Mouse (Mus musculus) midbrain, postnatal 0 days (tissue): ENCODE data around the gene Myo1f. TPM values are rescaled to one million over a fixed set of nuclear protein-coding genes. Genes with fewer than 3 reads are reported as not detected.

Source experiments
- ATAC-seq: fragments of 200-750 bp; cut with Nextera tagmentation; 2 replicates; pipeline ENCODE4 v1.8.0; 2017; ENCODE audit warnings: moderate number of reproducible peaks, mild to moderate bottlenecking, moderate TSS enrichment, moderate library complexity; ENCODE audit not compliant: low FRiP score
- DNase-seq: peaks from one replicate; pipeline ENCODE4 v3.0.0-alpha.2; 2015; ENCODE audit warnings: low spot score
- H3K27ac ChIP-seq: fragments of 300-500 bp; sonication (generic); 2 replicates; pipeline ENCODE4 v1.5.1; 2014; ENCODE audit warnings: low read depth, mild to moderate bottlenecking, low read length, mixed read lengths
- H3K27me3 ChIP-seq: fragments of 300-500 bp; sonication (generic); 2 replicates; pipeline ENCODE4 v1.6.1; 2014; ENCODE audit warnings: low read length, control low read depth, mixed read lengths; ENCODE audit not compliant: insufficient read depth
- H3K36me3 ChIP-seq: fragments of 300-500 bp; sonication (generic); 2 replicates; pipeline ENCODE4 v1.6.1; 2014; ENCODE audit warnings: low read length, control low read depth, mixed read lengths; ENCODE audit not compliant: insufficient read depth
- H3K4me1 ChIP-seq: fragments of 300-500 bp; sonication (generic); 2 replicates; pipeline ENCODE4 v1.6.1; 2014; ENCODE audit warnings: mild to moderate bottlenecking, control low read depth, antibody characterized with exemption, low read length, mixed read lengths; ENCODE audit not compliant: insufficient read depth
- H3K4me2 ChIP-seq: fragments of 300-500 bp; sonication (generic); 2 replicates; pipeline ENCODE4 v1.6.1; 2014; ENCODE audit warnings: low read depth, mild to moderate bottlenecking, low read length, mixed read lengths; ENCODE audit not compliant: poor library complexity, severe bottlenecking
- H3K4me3 ChIP-seq: fragments of 300-500 bp; sonication (generic); 2 replicates; pipeline ENCODE4 v1.5.1; 2014; ENCODE audit warnings: low read depth, mild to moderate bottlenecking, low read length, moderate library complexity
- H3K9ac ChIP-seq: fragments of 300-500 bp; sonication (generic); replicated peaks from 2 replicates; pipeline ENCODE4 v1.6.1; 2014; ENCODE audit warnings: mild to moderate bottlenecking, low read length, moderate library complexity, mixed read lengths; ENCODE audit not compliant: poor library complexity, severe bottlenecking
- H3K9me3 ChIP-seq: fragments of 300-500 bp; sonication (generic); 2 replicates; pipeline ENCODE4 v1.6.1; 2016; ENCODE audit warnings: low read length, control low read depth
- CTCF ChIP-seq: IDR thresholded peaks from 2 replicates; pipeline ENCODE4 v1.5.1; 2016; ENCODE audit warnings: antibody characterized with exemption, mild to moderate bottlenecking
- WGBS: fragments of 180-500 bp; shearing (Covaris S2); extraction: QIAGEN DNeasy Blood & Tissue Kit; methylation state at CpG from one replicate; pipeline ENCODE4 v1.1.7; 2014; 5-methylcytosine and 5-hydroxymethylcytosine counted together
- polyA plus RNA-seq: library from polyadenylated mRNA; unstranded; fragments of >200 nt; fragmentation: Nextera tagmentation; extraction: Ambion mirVana; gene quantifications from 2 replicates; pipeline ENCODE4 v1.2.1, GENCODE M21; 2015
- total RNA-seq: library from RNA; depleted of rRNA; stranded (reverse); fragments of >200 nt; gene quantifications from 2 replicates; pipeline ENCODE4 v1.2.3, GENCODE M21; 2014

Myo1f gene
- total and polyA plus RNA-seq, 2 experiments from 2014 or later = 1.2 to 1.3 TPM

DNA sequence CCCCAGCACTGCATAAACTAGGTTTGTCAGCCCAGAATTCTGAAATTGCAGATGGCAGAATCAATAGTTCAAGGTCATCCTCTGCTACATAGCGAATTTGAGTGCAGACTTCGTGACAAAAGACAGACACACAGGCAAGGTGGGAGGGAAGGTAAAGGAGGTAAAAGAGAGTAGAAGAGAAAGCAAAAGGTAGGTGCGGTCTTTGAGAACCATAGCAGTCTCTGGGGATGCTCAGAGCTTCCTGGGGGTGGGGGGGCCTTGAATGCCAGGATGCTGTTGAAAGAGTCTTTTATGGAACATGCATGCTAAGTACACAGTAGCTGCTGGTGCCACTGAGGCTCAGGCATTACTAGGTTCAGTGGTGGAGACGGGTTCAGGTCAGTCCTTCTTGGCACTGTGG lies 2.4 kb downstream of the Myo1f start:
- Histone ChIP-seq H3K36me3 (no peaks in the 10 kb centered on the region), H3K4me1 (no peaks in the 10 kb centered on the region), H3K27me3 (no peaks in the 10 kb centered on the region), H3K9me3 (no peaks in the 10 kb centered on the region), H3K4me2 (no peak overlapping the region), H3K9ac (no peak overlapping the region), H3K27ac (no peak overlapping the region), H3K4me3 (no peak overlapping the region)
- WGBS = 76% methylated on average over 4 of the region's 4 CpGs
- ATAC-seq (no peak), DNase-seq (no peak)
- no peak for TF ChIP-seq CTCF

DNA sequence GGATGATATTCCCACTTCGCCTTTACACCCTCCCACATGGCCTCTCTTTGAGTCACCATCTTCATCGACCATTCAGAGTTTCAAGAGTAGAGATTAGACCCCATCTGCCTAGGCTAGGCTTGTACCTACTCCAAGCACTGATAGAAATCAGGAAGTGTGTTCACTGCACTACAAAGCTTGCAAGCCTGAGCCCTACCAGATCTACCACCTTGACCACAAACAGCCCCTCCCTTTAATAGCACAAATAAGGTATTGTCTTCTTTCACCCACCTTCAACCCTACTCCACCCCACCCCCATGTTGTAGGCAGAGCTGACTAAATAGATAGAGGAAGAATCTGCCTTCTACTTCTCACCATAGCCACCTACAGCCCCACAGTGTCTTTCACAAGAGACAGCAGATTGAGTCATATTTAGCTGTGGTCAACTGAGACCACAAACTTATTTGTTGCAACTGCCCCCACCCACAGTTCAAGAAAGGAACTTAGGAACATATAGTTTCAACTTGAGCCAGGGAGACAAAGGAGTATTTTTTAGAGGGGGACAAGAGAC lies 8.1 kb downstream of the Myo1f start:
- ATAC-seq = no peak
- no peak overlapping the region for H3K4me2 ChIP-seq
- no peaks in the 10 kb centered on the region for H3K4me1 ChIP-seq
- 78% methylated on average over 2 of the region's 2 CpGs for WGBS
- DNase-seq = no peak
- no peak overlapping the region for H3K4me3 ChIP-seq
- H3K9ac ChIP-seq = no peak overlapping the region
- H3K36me3 ChIP-seq = no peaks in the 10 kb centered on the region
- no peaks in the 10 kb centered on the region for H3K9me3 ChIP-seq
- no peaks in the 10 kb centered on the region for H3K27me3 ChIP-seq
- no peak for TF ChIP-seq CTCF
- H3K27ac ChIP-seq = no peak overlapping the region

DNA sequence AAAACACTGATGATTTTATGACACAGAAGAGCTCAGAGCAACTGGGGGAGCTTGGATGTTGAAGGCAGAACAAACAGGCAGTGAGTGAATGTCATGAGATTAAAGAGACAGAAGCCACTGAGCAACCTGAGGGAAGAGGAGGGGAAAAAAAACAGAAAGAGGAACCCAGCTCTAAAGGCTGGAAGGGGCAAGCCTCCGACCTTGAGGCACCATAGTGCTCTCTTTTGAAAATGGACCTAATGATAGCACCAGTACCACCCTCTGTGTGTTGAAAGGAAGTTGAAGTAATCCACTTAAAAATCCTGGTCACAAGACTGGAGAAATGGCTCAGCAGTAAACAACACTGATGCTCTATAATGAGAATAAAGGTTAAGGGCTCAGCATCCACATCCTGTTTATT lies 9.1 kb downstream of the Myo1f start:
- TF ChIP-seq CTCF = no peak
- H3K27me3 ChIP-seq = no peaks in the 10 kb centered on the region
- H3K9ac ChIP-seq = no peak overlapping the region
- no peaks in the 10 kb centered on the region for H3K4me1 ChIP-seq
- ATAC-seq (no peak), DNase-seq (no peak)
- no peaks in the 10 kb centered on the region for H3K36me3 ChIP-seq
- no peaks in the 10 kb centered on the region for H3K9me3 ChIP-seq
- H3K4me2 ChIP-seq = no peak overlapping the region
- H3K4me3 ChIP-seq = no peak overlapping the region
- no peak overlapping the region for H3K27ac ChIP-seq
- 63% methylated on average over 1 of the region's 1 CpGs for WGBS

DNA sequence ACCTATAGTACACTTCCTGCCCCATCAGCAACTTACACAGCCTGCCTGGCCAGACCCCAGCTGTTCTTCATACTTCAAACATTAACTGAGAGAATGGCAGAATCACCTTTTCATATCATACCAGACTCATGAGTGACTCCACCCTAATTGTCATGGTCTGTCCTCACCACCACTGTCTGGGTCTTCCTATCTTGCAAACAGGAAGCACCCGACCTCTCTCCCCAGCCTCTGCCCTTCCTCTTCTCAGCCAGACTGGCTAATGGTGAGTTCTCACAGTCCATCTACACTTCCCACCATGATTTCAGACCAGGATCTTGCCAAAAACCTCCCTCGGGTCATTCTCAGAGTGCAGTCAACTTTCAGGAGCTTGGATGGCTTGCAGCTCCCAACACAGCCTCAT lies 10.7 kb downstream of the Myo1f start:
- no peak for ATAC-seq
- Histone ChIP-seq H3K27ac (no peak overlapping the region), H3K9me3 (no peaks in the 10 kb centered on the region), H3K4me2 (no peak overlapping the region), H3K27me3 (no peaks in the 10 kb centered on the region), H3K36me3 (no peaks in the 10 kb centered on the region), H3K9ac (no peak overlapping the region), H3K4me3 (no peak overlapping the region), H3K4me1 (no peaks in the 10 kb centered on the region)
- no peak for TF ChIP-seq CTCF
- 69% methylated on average over 2 of the region's 2 CpGs for WGBS
- DNase-seq = no peak

DNA sequence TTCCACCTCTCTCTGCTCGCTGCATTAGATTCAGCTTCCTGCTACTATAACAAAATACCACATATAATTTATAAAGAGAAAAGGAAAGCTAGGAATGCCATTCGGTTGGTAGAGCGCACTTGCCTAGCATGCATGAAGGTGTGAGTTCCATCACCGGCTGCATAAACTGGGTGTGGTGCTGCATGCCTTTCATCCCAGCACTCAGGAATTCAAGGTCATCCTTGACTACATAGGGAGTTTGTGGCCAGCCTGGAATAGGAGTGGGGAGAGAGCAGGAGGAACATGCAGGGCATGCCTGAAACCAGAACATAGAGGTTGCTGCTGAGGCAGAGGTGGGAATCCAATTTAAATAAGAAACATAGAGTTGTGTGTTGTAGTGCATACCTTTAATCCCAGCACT lies 28.6 kb downstream of the Myo1f start:
- Histone ChIP-seq H3K4me2 (no peak overlapping the region), H3K4me3 (no peak overlapping the region), H3K9me3 (no peaks in the 10 kb centered on the region), H3K4me1 (no peaks in the 10 kb centered on the region), H3K36me3 (no peaks in the 10 kb centered on the region), H3K9ac (no peak overlapping the region), H3K27me3 (no peaks in the 10 kb centered on the region), H3K27ac (no peak overlapping the region)
- DNase-seq = no peak
- no peak for ATAC-seq
- WGBS = 88% methylated on average over 4 of the region's 4 CpGs
- TF ChIP-seq CTCF = no peak

DNA sequence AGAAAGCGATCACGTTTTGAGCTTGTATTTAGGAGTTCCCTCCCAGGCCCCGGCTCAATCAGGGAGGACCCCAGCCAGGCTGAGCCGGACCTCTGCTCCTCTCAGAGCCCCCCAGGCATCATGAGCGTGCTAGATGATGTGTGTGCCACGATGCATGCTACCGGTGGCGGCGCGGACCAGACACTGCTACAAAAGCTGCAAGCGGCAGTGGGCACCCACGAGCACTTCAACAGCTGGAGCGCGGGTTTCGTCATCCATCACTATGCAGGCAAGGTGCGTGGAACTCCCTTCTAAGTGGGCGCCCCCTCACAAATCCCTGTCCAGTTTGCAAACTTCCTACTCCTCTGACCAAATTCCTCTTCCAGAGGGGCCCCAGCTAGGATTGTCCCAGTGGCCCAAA lies 30.5 kb downstream of the Myo1f start:
- no peak for DNase-seq
- no peak overlapping the region for H3K9ac ChIP-seq
- 72% methylated on average over 17 of the region's 17 CpGs for WGBS
- H3K4me1 ChIP-seq = no peaks in the 10 kb centered on the region
- H3K4me2 ChIP-seq = no peak overlapping the region
- no peak for TF ChIP-seq CTCF
- H3K27ac ChIP-seq = no peak overlapping the region
- no peak for ATAC-seq
- no peak overlapping the region for H3K4me3 ChIP-seq
- H3K9me3 ChIP-seq = no peaks in the 10 kb centered on the region
- H3K27me3 ChIP-seq = no peaks in the 10 kb centered on the region
- no peaks in the 10 kb centered on the region for H3K36me3 ChIP-seq
